Mouse (Mus musculus) thymus, postnatal 10 days (tissue): ENCODE measurements around the gene Klk1b26.
"Not testable (repeated sequence)": the region's sequence is repeated elsewhere in the genome, so short reads cannot be mapped to it uniquely, and the experiment has no call there.

Experiments used
- DNase-seq, 2 experiments: peaks; one replicate each; pipeline ENCODE4 v3.0.0; 2021; ENCODE audit warnings: low spot score in 2 of 2

Klk1b26 gene

GRCm38 (mm10) chr7:44011868-44012267 lies at the start of gene Klk1b26:
Gene Klk1b26 (plus strand): TSS chr7:44012168.
- not testable (repeated sequence) for DNase-seq

GRCm38 (mm10) chr7:43966451-43966850 lies 45.5 kb upstream of the Klk1b26 start, which contains the start of gene Klk1b1:
Gene Klk1b1 (plus strand): TSS chr7:43966751.
- DNase-seq: no peak

- DNase-seq: no peak
Observed at GRCm38 (mm10) chr7:43967058-43967457, 44.9 kb upstream of the Klk1b26 start.

- no peak for DNase-seq
Observed at GRCm38 (mm10) chr7:43967612-43968011, 44.4 kb upstream of the Klk1b26 start.

DNA sequence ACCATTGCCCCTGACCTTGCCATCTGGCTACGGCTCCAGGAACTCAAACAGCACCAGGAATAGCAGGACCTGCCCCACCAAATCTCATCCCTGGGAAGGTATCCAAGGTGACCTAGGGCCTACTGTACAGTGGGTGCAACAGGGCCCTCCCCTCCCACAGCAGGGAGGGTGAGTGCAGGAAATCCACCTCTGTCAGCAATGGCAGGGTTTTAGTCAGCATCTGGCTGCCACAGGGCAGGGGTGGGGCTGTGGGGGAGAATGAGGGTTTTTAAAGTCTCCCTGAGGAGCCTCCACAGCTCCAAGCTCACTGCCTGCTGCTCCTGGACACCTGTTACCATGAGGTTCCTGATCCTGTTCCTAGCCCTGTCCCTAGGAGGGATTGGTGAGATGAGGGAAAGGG lies 36.2 kb upstream of the Klk1b26 start, which contains the start of gene Klk1b9:
TSS of gene Klk1b9 (plus strand) at position 301 of the 400 bp plus-strand sequence.
- DNase-seq: not testable (repeated sequence)

DNA sequence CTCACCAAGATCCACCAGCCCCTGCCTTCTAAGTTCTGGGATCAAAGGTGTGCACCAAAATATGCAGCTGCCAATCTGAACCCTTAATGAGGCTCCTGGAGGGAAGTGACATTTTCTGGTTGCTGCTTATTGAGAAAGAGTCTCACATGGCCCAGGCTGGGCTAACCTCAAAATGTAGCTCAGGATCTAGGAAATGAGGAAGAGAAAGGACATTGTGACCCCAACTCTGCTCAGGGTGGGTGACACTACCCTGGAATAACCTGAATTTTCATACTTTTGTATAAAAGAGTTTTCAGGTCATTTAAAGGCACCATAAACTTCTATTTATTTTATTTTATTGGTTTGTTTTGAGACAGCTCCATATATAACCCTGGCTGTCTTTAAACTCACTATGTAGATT lies 26.3 kb upstream of the Klk1b26 start:
- no peak for DNase-seq

- DNase-seq: not testable (repeated sequence)
Observed at GRCm38 (mm10) chr7:43994821-43995220, 17.1 kb upstream of the Klk1b26 start.

GRCm38 (mm10) chr7:43995577-43995976 lies 16.4 kb upstream of the Klk1b26 start, which contains the start of gene Klk1b11:
Gene Klk1b11 (plus strand): TSS chr7:43995877.
- DNase-seq: not testable (repeated sequence)

DNA sequence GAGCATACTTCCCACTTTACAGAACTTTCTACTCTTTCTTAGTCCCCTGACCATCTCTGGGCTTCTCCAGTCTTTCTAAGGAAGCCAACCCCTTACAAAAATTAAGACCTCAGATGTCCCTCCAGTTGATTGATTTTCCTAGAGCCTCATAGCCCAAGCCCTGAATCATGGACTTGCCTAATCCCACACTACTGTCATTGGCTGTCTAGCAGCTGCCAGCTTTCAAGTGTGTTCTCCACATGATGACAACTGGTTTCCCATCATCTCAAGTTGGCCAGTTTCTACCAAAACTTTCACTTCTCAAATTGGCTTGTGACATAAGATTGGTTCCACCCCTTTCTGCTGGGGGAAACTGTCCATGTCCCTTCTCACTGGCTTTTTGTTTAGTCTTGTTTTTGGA lies 7.1 kb upstream of the Klk1b26 start:
- DNase-seq: no peak

DNA sequence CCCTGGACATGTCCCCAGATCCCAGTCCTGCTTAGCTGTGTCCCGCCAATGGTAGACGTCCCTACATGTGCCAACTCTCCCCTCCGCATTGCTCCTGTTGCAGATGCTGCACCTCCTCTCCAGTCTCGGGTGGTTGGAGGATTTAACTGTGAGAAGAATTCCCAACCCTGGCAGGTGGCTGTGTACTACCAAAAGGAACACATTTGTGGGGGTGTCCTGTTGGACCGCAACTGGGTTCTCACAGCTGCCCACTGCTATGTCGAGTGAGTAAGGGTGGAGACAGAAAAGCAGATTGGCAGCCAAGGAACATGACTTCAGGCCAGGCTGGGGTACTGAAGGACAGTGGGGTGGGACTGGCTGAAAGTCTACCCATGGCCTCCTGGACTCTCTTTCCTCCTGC lies 2.7 kb downstream of the Klk1b26 start:
- not testable (repeated sequence) for DNase-seq

DNA sequence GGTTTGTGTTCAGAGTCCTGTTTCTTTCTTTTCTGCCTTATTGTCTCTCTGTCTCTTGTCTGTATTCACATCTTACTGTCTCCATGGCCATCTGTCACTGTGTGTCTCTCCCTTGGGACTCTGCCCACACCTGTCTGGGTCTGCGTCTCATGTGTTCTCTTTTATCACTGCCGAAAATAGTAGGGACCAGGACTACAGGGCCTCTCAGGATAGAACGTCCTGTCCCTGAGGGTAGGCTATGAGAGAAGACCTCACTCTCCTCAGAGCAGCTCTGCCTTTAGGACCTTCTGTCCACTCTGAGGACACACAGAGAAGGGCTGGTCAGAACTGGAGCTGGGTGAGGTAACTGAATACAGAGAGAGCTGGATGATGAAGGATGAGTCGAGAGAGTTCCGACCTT lies 3.1 kb downstream of the Klk1b26 start:
- DNase-seq: no peak

DNA sequence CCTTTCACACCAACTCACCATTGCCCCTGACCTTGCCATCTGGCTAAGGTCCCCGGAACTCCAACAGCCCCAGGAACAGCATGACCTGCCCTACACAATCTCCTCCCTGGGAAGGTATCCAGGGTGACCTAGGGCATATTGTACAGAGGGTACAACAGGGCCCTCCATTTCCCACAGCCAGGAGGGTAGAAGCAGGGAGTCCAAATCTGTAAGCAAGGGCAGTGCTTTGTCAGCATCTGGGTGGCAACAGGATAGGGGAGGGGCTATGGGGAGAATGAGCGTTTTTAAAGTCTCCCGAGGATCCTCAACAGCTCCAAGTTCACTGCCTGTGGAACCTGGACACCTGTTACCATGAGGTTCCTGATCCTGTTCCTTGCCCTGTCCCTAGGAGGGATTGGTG lies 40.0 kb downstream of the Klk1b26 start, which contains the start of gene Klk1b27:
TSS of gene Klk1b27 (plus strand) at position 301 of the 400 bp plus-strand sequence.
- not testable (repeated sequence) for DNase-seq
